Mouse (Mus musculus) hindbrain, embryonic 15.5 days (tissue): ENCODE measurements around the gene Zic1. TPM values are rescaled to one million over a fixed set of nuclear protein-coding genes. Genes with fewer than 3 reads are reported as not detected.

Experiments used
- ATAC-seq: fragments of 200-750 bp; cut with Nextera tagmentation; 2 replicates; pipeline ENCODE4 v1.8.0; 2017; ENCODE audit warnings: low read depth, moderate number of reproducible peaks, moderate TSS enrichment; ENCODE audit not compliant: low FRiP score
- H3K27ac ChIP-seq: fragments of 300-500 bp; sonication (generic); replicated peaks from 2 replicates; pipeline ENCODE4 v1.5.1; 2015; ENCODE audit warnings: mild to moderate bottlenecking, inconsistent platforms
- H3K27me3 ChIP-seq: fragments of 300-500 bp; sonication (generic); 2 replicates; pipeline ENCODE4 v1.6.1; 2015; ENCODE audit warnings: control low read depth, inconsistent platforms
- H3K36me3 ChIP-seq: fragments of 300-500 bp; sonication (generic); 2 replicates; pipeline ENCODE4 v1.6.1; 2015; ENCODE audit warnings: control low read depth, inconsistent platforms
- H3K4me1 ChIP-seq: fragments of 300-500 bp; sonication (generic); replicated peaks from 2 replicates; pipeline ENCODE4 v1.6.1; 2015; ENCODE audit warnings: control low read depth, inconsistent platforms
- H3K4me2 ChIP-seq: fragments of 300-500 bp; sonication (generic); 2 replicates; pipeline ENCODE4 v1.6.1; 2015; ENCODE audit warnings: moderate library complexity, mild to moderate bottlenecking, inconsistent platforms
- H3K4me3 ChIP-seq: fragments of 300-500 bp; sonication (generic); 2 replicates; pipeline ENCODE4 v1.5.1; 2015; ENCODE audit warnings: mild to moderate bottlenecking, inconsistent platforms
- H3K9ac ChIP-seq: fragments of 300-500 bp; sonication (generic); 2 replicates; pipeline ENCODE4 v1.6.1; 2015; ENCODE audit warnings: inconsistent platforms
- H3K9me3 ChIP-seq: fragments of 300-500 bp; sonication (generic); 2 replicates; pipeline ENCODE4 v1.6.1; 2016; ENCODE audit warnings: control low read depth, inconsistent platforms
- WGBS: fragments of 180-500 bp; shearing (Covaris S2); methylation state at CpG from one replicate; pipeline ENCODE4 v1.1.7; 2015; 5-methylcytosine and 5-hydroxymethylcytosine counted together
- polyA plus RNA-seq: library from polyadenylated mRNA; unstranded; fragments of >200 nt; fragmentation: Nextera tagmentation; extraction: Ambion mirVana; gene quantifications from 2 replicates; pipeline ENCODE4 v1.2.1, GENCODE M21; 2015

Zic1 gene
- polyA plus RNA-seq, 1 experiment from 2014 or later, result 14.8 TPM

- WGBS, result 5% methylated on average over 14 of the region's 14 CpGs
- no peak overlapping the region for H3K4me2 ChIP-seq
Measured at GRCm38 (mm10) chr9:91394211-91394646, 28.6 kb upstream of the Zic1 start.

DNA sequence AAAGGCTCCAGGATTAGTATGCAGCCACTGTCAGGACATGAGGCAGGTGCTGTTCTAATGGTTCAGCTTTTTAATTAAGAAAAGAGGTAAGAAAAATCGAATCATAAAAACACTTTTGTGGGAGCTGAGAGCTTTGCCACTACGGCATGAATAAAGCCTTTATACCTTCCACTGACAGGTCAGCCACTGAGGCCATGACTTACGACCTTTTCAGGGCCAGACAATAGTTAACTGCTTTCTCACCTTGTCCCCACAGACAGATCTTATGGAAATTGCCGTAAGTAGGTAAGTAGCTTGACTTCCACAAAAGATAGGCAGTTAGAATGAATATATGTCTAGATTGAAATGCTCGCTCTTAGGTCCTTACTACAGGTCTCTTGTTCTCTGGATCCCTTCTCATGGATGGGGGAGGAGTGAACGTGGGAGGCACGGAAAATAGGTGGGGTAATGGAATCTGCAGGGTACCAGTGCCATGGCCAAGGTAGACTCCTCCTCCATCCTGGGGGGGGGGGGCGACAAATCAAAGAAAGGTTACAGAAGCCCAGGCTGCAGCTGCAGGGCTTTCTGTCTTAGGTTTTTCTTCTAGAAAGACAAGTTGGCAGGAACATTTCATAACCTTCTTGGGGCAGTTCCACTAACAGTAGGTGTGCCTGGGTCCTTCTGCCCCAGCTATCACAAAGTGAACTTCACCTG lies 27.9 kb upstream of the Zic1 start:
- Histone ChIP-seq H3K27ac (peak overlapping the region; percentile 58), H3K9ac (no peak overlapping the region), H3K36me3 (no peaks in the 10 kb centered on the region), H3K9me3 (no peaks in the 10 kb centered on the region), H3K4me2 (no peak overlapping the region), H3K4me1 (no peaks in the 10 kb centered on the region), H3K4me3 (no peak overlapping the region), H3K27me3 (peaks cover 85% of the 10 kb centered on the region)
- 17% methylated on average over 8 of the region's 8 CpGs for WGBS
- ATAC-seq, result no peak

More at GRCm38 (mm10) chr9:91394211-91394646, 28.6 kb upstream of the Zic1 start:
- Histone ChIP-seq H3K27ac (peak overlapping the region; percentile 58), H3K27me3 (peaks cover 86% of the 10 kb centered on the region), H3K9ac (no peak overlapping the region), H3K4me1 (no peaks in the 10 kb centered on the region), H3K36me3 (no peaks in the 10 kb centered on the region), H3K9me3 (no peaks in the 10 kb centered on the region), H3K4me3 (no peak overlapping the region)
- ATAC-seq, result peak; percentile 51; the same call in 1 of the 2 replicates

DNA sequence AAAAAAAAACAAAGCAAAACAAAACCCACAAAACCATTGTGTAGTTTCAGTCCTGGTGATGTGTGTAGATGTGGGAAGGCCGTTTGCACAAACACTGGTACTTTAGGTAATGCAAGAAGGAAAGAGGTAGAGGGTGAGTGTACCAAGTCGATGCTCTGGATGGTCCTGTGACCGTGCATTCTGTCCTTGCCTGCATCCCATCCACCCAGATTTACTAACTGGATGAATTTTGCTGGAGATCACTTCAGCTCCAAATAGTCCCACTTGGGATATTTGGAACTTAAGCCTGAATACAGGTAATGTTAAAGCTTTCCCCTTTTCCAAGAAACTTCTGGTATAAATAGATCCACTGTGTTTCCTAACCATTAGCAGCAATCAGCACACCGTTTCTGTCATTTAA lies 22.6 kb upstream of the Zic1 start:
- Histone ChIP-seq H3K4me3 (no peak overlapping the region), H3K4me2 (peak overlapping the region; percentile 2; the same call in 1 of the 2 replicates), H3K9me3 (no peaks in the 10 kb centered on the region), H3K27me3 (peaks cover 76% of the 10 kb centered on the region), H3K36me3 (no peaks in the 10 kb centered on the region), H3K4me1 (peaks cover 12% of the 10 kb centered on the region), H3K27ac (peak overlapping the region; percentile 61), H3K9ac (no peak overlapping the region)
- WGBS, result 15% methylated on average over 4 of the region's 4 CpGs
- ATAC-seq, result no peak

DNA sequence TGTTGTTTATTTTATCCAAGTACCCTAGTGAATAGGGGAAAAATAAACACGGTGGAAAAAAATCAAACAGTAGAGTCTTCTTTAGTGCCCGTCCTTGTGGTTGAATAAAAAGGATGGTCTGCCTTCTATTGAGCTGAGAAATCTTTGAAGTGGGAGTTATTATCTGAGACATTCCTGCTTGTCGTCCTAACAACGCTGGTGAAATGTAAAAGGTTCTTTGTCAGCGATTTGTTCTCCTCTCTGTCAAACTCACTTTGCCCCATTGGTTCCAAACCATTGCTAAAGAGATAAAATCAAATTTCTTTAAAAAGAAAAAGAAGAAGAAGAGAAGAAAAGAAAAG lies 22.1 kb upstream of the Zic1 start:
- Histone ChIP-seq H3K36me3 (no peaks in the 10 kb centered on the region), H3K27me3 (peaks cover 72% of the 10 kb centered on the region), H3K4me3 (no peak overlapping the region), H3K4me1 (peaks cover 12% of the 10 kb centered on the region), H3K27ac (peak overlapping the region; percentile 96), H3K9ac (0 out of 2 replicates have a peak overlapping the region, but pooled peaks have one; percentile 15), H3K4me2 (peak overlapping the region; percentile 44), H3K9me3 (no peaks in the 10 kb centered on the region)
- ATAC-seq, result no peak
- 8% methylated on average over 5 of the region's 5 CpGs for WGBS

DNA sequence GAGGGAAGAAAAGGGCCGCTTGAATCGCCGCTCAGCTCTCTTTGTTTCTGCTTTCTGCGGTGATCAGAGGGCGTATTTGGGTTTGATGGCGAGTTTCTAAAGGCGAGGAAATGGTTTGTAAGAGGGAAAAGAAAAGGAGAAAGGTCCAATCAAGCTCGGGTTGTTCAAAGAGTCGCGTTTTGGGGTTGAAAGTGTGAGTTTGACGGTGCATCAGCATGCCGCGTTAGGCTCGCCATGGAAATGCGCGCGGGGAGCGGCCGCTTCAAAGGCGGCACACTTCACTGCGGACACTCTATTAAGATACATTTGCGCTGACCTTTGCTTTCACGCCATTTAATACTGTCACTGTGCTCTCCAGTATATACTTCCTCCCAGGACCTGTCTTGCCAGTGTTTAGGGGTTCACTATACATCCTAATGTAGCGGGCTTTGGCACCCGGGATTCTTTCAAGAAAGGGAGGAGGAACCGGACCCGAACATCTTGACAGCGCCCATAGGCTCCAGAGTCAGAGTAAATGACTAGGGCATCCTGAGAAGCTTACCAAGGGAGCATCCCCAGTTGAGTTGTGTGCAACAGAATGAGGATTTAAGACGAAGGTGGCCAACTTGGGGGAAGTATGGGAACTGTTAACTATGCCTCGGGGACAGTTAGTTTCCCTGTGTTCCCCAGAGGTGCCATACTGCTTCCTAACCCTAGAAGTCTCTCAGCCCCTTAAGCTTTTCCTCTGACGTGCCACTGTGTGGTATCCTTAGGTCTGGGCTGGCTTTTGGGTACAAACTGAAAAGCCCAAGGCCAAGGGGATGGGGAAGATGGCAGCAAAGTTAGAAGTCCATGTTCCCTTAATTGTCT lies 21.5 kb upstream of the Zic1 start:
- Histone ChIP-seq H3K4me2 (peak overlapping the region; percentile 44), H3K27ac (peak overlapping the region; percentile 96), H3K27me3 (peaks cover 67% of the 10 kb centered on the region), H3K9ac (peak overlapping the region; percentile 15; the same call in 1 of the 2 replicates), H3K9me3 (no peaks in the 10 kb centered on the region), H3K4me1 (peaks cover 12% of the 10 kb centered on the region), H3K36me3 (no peaks in the 10 kb centered on the region), H3K4me3 (peak overlapping the region; percentile 10)
- WGBS, result 3% methylated on average over 31 of the region's 31 CpGs
- 0 out of 2 replicates have a peak, but pooled peaks have one; percentile 12 for ATAC-seq

- H3K9ac ChIP-seq, result peak overlapping the region; percentile 15; the same call in 1 of the 2 replicates
- H3K36me3 ChIP-seq, result no peaks in the 10 kb centered on the region
- H3K4me1 ChIP-seq, result peaks cover 14% of the 10 kb centered on the region
- H3K4me3 ChIP-seq, result peak overlapping the region; percentile 10
- H3K27me3 ChIP-seq, result peaks cover 61% of the 10 kb centered on the region
- H3K9me3 ChIP-seq, result no peaks in the 10 kb centered on the region
- H3K27ac ChIP-seq, result peak overlapping the region; percentile 96
- peak overlapping the region; percentile 44 for H3K4me2 ChIP-seq
- ATAC-seq, result no peak
- WGBS, result 7% methylated on average over 17 of the region's 17 CpGs
Measured at GRCm38 (mm10) chr9:91386502-91386890, 20.9 kb upstream of the Zic1 start.

DNA sequence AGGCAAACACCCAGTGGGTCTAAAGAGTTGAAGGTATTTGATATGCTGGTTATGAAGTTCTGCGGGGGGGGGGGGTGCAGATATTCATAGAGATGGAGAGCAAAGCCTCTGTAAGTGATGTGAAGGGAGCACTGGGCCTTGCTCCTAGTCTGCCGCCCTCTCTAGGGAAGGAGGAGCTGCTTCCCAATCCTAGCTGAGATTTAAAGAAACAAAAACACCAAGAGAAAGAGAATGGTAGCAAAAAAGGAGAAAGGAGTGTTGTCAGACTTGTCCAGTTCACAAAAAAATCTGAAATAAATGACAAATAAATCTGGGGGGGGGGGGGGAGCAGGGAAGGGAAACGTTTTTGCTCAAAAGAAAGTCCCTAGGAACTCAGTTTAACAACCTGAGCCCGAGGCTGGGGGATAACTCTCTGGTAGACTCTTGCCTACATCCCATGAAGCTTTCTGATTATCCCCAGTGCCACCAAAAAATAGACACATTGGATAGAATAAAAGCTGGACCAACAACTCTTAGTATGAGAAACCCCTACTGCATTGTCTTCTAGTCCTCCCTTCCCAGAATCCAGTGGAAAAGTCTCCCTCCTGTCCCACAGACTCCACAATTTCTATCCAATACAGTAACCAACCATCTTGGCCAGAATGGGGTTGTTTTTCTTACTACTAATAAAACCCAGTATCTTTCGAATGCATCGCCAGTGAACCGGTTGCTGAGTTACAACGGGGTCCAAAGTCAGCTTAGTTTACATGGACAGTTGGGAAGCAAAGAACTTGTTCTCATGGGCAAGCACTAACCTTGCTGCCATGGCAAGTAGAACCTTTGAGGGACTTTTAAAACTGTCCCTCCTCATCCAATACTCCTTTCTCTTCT lies 20.2 kb upstream of the Zic1 start:
- Histone ChIP-seq H3K4me1 (peaks cover 18% of the 10 kb centered on the region), H3K4me3 (no peak overlapping the region), H3K4me2 (peak overlapping the region; percentile 44), H3K36me3 (no peaks in the 10 kb centered on the region), H3K9me3 (no peaks in the 10 kb centered on the region), H3K9ac (no peak overlapping the region), H3K27me3 (peaks cover 54% of the 10 kb centered on the region), H3K27ac (peak overlapping the region; percentile 96)
- WGBS, result 10% methylated on average over 8 of the region's 8 CpGs
- no peak for ATAC-seq

- 22% methylated on average over 4 of the region's 4 CpGs for WGBS
- Histone ChIP-seq H3K9me3 (no peaks in the 10 kb centered on the region), H3K36me3 (no peaks in the 10 kb centered on the region), H3K27ac (peak overlapping the region; percentile 96), H3K4me1 (peaks cover 18% of the 10 kb centered on the region), H3K9ac (no peak overlapping the region), H3K4me2 (no peak overlapping the region), H3K27me3 (peaks cover 48% of the 10 kb centered on the region), H3K4me3 (no peak overlapping the region)
- ATAC-seq, result no peak
Measured at GRCm38 (mm10) chr9:91384693-91385560, 19.3 kb upstream of the Zic1 start.

- Histone ChIP-seq H3K27me3 (peaks cover 48% of the 10 kb centered on the region), H3K4me2 (peak overlapping the region; percentile 63), H3K36me3 (no peaks in the 10 kb centered on the region), H3K4me3 (peak overlapping the region; percentile 18), H3K27ac (peak overlapping the region; percentile 96), H3K9ac (peak overlapping the region; percentile 49), H3K4me1 (peaks cover 18% of the 10 kb centered on the region), H3K9me3 (no peaks in the 10 kb centered on the region)
- ATAC-seq, result peak; percentile 25
- 2% methylated on average over 30 of the region's 30 CpGs for WGBS
Measured at GRCm38 (mm10) chr9:91384136-91384500, 18.5 kb upstream of the Zic1 start.

- Histone ChIP-seq H3K9me3 (no peaks in the 10 kb centered on the region), H3K36me3 (no peaks in the 10 kb centered on the region), H3K27me3 (peaks cover 45% of the 10 kb centered on the region), H3K4me3 (peak overlapping the region; percentile 18), H3K4me1 (peaks cover 21% of the 10 kb centered on the region), H3K4me2 (peak overlapping the region; percentile 63), H3K9ac (peak overlapping the region; percentile 49), H3K27ac (peak overlapping the region; percentile 96)
- WGBS, result 1% methylated on average over 28 of the region's 28 CpGs
- peak; percentile 54; the same call in 1 of the 2 replicates for ATAC-seq
Measured at GRCm38 (mm10) chr9:91383441-91384135, 18.0 kb upstream of the Zic1 start.
